Mouse (Mus musculus) heart, postnatal 0 days (tissue): ENCODE results near the gene Brox. TPM values are rescaled to one million over a fixed set of nuclear protein-coding genes. Genes with fewer than 3 reads are reported as not detected.

Experiments
- ATAC-seq: fragments of 200-750 bp; cut with Nextera tagmentation; 2 replicates; pipeline ENCODE4 v1.8.0; 2017; ENCODE audit warnings: low read depth, moderate number of reproducible peaks, moderate library complexity; ENCODE audit not compliant: insufficient read depth
- DNase-seq: peaks from one replicate; pipeline ENCODE4 v3.0.0-alpha.2; 2016; ENCODE audit warnings: low spot score
- H3K27ac ChIP-seq: fragments of 300-500 bp; sonication (generic); 2 replicates; pipeline ENCODE4 v1.5.1; 2014; ENCODE audit warnings: low read depth, mild to moderate bottlenecking
- H3K27me3 ChIP-seq: fragments of 300-500 bp; sonication (generic); 2 replicates; pipeline ENCODE4 v1.6.1; 2014; ENCODE audit warnings: low read length, mixed read lengths; ENCODE audit not compliant: control insufficient read depth, insufficient read depth
- H3K36me3 ChIP-seq: fragments of 300-500 bp; sonication (generic); replicated peaks from 2 replicates; pipeline ENCODE4 v1.6.1; 2014; ENCODE audit warnings: low read length, mixed read lengths; ENCODE audit not compliant: control insufficient read depth, insufficient read depth
- H3K4me1 ChIP-seq: fragments of 300-500 bp; sonication (generic); 2 replicates; pipeline ENCODE4 v1.6.1; 2014; ENCODE audit warnings: antibody characterized with exemption; ENCODE audit not compliant: control insufficient read depth, insufficient read depth
- H3K4me2 ChIP-seq: fragments of 300-500 bp; sonication (generic); 2 replicates; pipeline ENCODE4 v1.6.1; 2014; ENCODE audit warnings: low read depth, mild to moderate bottlenecking, low read length, moderate library complexity
- H3K4me3 ChIP-seq: fragments of 300-500 bp; sonication (generic); 2 replicates; pipeline ENCODE4 v1.5.1; 2014; ENCODE audit warnings: low read depth, low read length
- H3K9ac ChIP-seq: fragments of 300-500 bp; sonication (generic); replicated peaks from 2 replicates; pipeline ENCODE4 v1.6.1; 2014; ENCODE audit warnings: low read depth, low read length, mixed read lengths
- H3K9me3 ChIP-seq: fragments of 300-500 bp; sonication (generic); replicated peaks from 2 replicates; pipeline ENCODE4 v1.6.1; 2016; ENCODE audit warnings: low read length; ENCODE audit not compliant: control insufficient read depth
- CTCF ChIP-seq: IDR thresholded peaks from 2 replicates; pipeline ENCODE4 v1.5.1; 2016; ENCODE audit warnings: antibody characterized with exemption, control low read depth, low read depth
- EP300 ChIP-seq: IDR thresholded peaks from 2 replicates; pipeline ENCODE4 v1.6.1; 2016; ENCODE audit warnings: antibody characterized with exemption, low read depth
- WGBS: fragments of 180-500 bp; shearing (Covaris S2); extraction: QIAGEN DNeasy Blood & Tissue Kit; methylation state at CpG from one replicate; pipeline ENCODE4 v1.1.7; 2014; 5-methylcytosine and 5-hydroxymethylcytosine counted together
- polyA plus RNA-seq: library from polyadenylated mRNA; unstranded; fragments of >200 nt; fragmentation: Nextera tagmentation; extraction: Ambion mirVana; gene quantifications from 2 replicates; pipeline ENCODE4 v1.2.1, GENCODE M21; 2015
- total RNA-seq: library from RNA; depleted of rRNA; stranded (reverse); fragments of >200 nt; gene quantifications from 2 replicates; pipeline ENCODE4 v1.2.3, GENCODE M21; 2014; ENCODE audit warnings: low replicate concordance

Brox gene
- total and polyA plus RNA-seq, 2 experiments from 2014 or later = 38.3 to 43.9 TPM

DNA sequence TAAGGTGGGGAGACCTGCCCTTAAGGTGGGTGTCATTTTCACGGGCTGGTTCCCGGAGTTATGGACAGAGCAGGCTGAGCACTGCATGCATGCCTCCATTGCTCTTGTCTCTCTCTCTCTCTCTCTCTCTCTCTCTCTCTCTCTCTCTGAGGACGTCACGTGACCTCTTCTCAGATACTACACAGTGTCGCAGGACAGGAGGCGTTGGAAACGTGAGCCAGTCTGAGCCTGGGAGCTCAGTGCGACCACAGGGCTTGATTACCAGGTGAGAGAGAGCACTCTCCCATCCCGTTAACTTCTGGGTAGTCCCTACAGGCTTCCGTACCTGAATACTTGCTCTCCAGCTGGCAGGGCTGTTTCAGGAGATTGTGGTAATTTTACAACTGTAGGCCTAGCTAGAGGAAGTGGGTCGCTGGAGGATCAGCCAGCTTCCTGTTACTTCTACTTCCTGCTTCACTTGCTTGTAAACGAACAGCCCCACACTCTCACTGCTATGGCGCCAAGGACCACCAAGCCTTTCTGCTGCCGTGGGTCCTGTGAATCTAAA, 31.1 kb downstream of the Brox start:
- Histone ChIP-seq H3K27me3 (no peaks in the 10 kb centered on the region), H3K4me2 (no peak overlapping the region), H3K27ac (no peak overlapping the region), H3K9ac (no peak overlapping the region), H3K36me3 (no peaks in the 10 kb centered on the region), H3K4me1 (0 out of 2 replicates have a peak, but pooled peaks cover 5% of the 10 kb centered on the region), H3K9me3 (no peaks in the 10 kb centered on the region), H3K4me3 (no peak overlapping the region)
- no peak for TF ChIP-seq CTCF
- TF ChIP-seq EP300 = no peak
- DNase-seq = no peak
- WGBS = 45% methylated on average over 14 of the region's 14 CpGs
- ATAC-seq = peak; percentile 47; the same call in 1 of the 2 replicates

DNA sequence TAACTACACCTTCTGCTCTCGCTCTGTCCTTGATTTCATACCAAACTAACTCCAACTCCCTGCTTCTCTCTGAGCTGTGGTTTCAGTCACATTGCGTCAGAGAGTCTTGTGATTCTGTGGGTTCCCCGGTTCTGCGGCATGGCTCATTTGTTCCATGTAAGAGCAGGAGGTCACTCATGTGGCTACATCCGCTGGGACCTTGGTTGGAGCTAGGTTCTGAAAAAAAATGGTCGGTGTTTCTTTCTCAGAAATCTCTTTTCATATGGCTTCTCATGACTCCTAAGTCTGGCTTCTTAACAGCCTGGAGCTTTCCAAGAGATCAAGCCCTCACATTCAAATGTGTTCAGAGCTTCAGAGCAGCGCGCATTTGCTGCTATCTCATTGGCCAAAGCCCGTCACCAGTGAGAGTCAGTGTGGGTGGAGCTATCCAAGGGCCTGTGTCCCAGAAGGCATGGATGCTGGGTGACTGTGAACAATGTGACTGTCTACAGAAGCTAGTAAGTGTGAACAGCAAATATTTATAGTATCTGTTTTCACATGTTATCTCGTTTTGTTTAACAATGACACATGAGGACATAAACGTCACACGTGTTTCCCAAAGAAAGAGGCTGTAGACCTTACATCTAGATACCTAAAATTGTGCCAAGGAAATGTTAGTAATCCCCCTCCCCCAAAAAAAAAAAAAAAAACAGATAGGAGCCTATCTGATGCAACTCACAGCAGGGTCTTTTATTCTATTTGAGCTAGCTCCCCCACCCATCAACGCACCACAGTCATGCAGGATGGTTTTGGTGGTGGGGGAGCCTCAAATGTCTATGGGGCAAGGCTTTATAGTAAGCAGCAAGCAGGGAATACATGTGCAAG, 32.7 kb downstream of the Brox start:
- H3K27me3 ChIP-seq = no peaks in the 10 kb centered on the region
- 54% methylated on average over 13 of the region's 13 CpGs for WGBS
- H3K9ac ChIP-seq = no peak overlapping the region
- peak overlapping the region; percentile 14; the same call in 1 of the 2 replicates for H3K4me2 ChIP-seq
- peak; percentile 94 for ATAC-seq
- H3K36me3 ChIP-seq = no peaks in the 10 kb centered on the region
- no peak for TF ChIP-seq CTCF
- TF ChIP-seq EP300 = no peak
- DNase-seq = peak; percentile 68
- no peaks in the 10 kb centered on the region for H3K9me3 ChIP-seq
- H3K4me3 ChIP-seq = peak overlapping the region; percentile 1; the same call in 1 of the 2 replicates
- 0 out of 2 replicates have a peak, but pooled peaks cover 5% of the 10 kb centered on the region for H3K4me1 ChIP-seq
- no peak overlapping the region for H3K27ac ChIP-seq

DNA sequence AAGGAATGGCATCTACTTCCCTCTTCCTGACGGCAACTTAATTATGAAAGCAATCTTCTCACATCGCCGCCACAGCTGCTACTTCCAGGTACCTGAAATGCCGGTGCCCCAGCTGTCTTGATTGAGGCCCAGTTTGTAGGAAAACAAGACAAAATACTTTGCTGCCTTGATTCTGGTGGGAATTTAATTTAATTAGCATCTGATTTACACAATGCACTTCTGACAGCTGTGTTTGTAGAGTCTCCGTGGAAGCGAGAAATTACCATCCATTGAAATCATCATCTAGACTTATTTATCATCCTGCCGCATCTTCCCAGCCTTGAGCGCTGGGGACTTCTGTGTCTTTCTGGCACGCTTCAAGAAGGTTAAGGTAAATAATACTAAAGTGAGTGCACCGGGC, 44.5 kb downstream of the Brox start:
- ATAC-seq (no peak), DNase-seq (no peak)
- Histone ChIP-seq H3K36me3 (no peaks in the 10 kb centered on the region), H3K27me3 (no peaks in the 10 kb centered on the region), H3K4me2 (no peak overlapping the region), H3K4me3 (no peak overlapping the region), H3K9me3 (no peaks in the 10 kb centered on the region), H3K27ac (no peak overlapping the region), H3K4me1 (no peaks in the 10 kb centered on the region), H3K9ac (no peak overlapping the region)
- WGBS = 64% methylated on average over 10 of the region's 10 CpGs
- no peak for TF ChIP-seq CTCF
- TF ChIP-seq EP300 = no peak

DNA sequence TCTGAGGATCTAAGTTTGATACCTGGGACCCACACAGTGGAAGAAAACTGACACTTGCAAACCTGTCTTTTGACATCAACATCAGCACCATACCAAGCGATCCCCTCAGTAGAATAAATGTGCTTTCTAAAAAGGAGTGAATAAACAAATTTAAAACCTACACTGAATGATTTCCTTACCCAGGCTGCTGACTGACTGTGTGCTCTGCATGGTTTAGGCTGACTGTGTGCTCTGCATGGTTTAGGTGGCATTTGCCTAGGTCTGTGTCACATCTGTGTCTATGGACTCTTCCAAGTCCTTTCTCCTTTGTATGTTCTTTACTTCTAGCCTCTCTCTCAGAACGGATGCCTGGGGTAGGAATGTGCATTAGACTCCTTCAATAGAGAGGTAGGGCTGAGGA, 45.3 kb downstream of the Brox start:
- Histone ChIP-seq H3K36me3 (no peaks in the 10 kb centered on the region), H3K27ac (no peak overlapping the region), H3K4me2 (no peak overlapping the region), H3K9me3 (no peaks in the 10 kb centered on the region), H3K4me1 (no peaks in the 10 kb centered on the region), H3K27me3 (no peaks in the 10 kb centered on the region), H3K9ac (no peak overlapping the region), H3K4me3 (no peak overlapping the region)
- DNase-seq (no peak), ATAC-seq (no peak)
- WGBS = 79% methylated on average over 2 of the region's 2 CpGs
- TF ChIP-seq EP300 = no peak
- no peak for TF ChIP-seq CTCF

DNA sequence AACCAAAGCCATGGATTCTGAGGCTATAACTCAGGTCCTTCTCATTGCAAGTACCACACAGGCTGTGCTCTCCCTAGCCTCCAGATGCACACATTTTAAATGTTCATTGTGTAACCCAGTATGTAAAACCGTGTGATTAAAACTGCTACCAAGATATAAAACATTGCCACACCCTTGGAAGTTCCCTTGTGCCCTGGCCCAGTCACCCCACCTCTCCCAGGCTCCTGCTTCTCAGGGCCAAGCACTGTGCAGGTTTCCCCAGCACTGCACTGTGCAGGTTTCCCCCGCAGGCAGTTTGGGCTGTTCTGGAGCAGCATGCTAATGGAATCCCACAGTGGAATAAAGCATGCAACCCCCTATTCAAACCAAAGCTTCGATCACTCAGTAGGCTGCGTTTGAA, 46.5 kb downstream of the Brox start:
- ATAC-seq (no peak), DNase-seq (no peak)
- 74% methylated on average over 4 of the region's 4 CpGs for WGBS
- Histone ChIP-seq H3K27me3 (no peaks in the 10 kb centered on the region), H3K27ac (no peak overlapping the region), H3K4me1 (no peaks in the 10 kb centered on the region), H3K9me3 (no peaks in the 10 kb centered on the region), H3K36me3 (no peaks in the 10 kb centered on the region), H3K9ac (no peak overlapping the region), H3K4me3 (no peak overlapping the region), H3K4me2 (no peak overlapping the region)
- TF ChIP-seq EP300 = no peak
- no peak for TF ChIP-seq CTCF
